Mouse (Mus musculus) CH12.LX (cell line): ENCODE measurements around the gene Eif5. TPM values are rescaled to one million over a fixed set of nuclear protein-coding genes. Genes with fewer than 3 reads are reported as not detected.

Experiments used
- DNase-seq: peaks from one replicate; pipeline ENCODE4 v3.0.0-alpha.2; 2013; ENCODE audit errors: extremely low read depth
- H3K27ac ChIP-seq: 2 replicates; pipeline ENCODE4 v1.5.1; 2012; ENCODE audit warnings: low read depth, mild to moderate bottlenecking, control low read depth, moderate library complexity; ENCODE audit not compliant: insufficient read depth
- H3K27me3 ChIP-seq: replicated peaks from 2 replicates; pipeline ENCODE3; 2012; ENCODE audit warnings: inconsistent platforms
- H3K36me3 ChIP-seq, 2 experiments: replicated peaks in 1 of 2; 2 replicates each; pipeline versions ENCODE3 to v1.6.1; 2012; ENCODE audit warnings: inconsistent platforms in 1 of 2, low read length in 1 of 2, mild to moderate bottlenecking in 1 of 2, mixed read lengths in 1 of 2, moderate library complexity in 1 of 2; ENCODE audit not compliant: control insufficient read depth in 1 of 2, insufficient read depth in 1 of 2
- H3K4me1 ChIP-seq, 2 experiments: 2 replicates each; pipeline ENCODE4 v1.6.1; 2012; ENCODE audit warnings: inconsistent platforms in 1 of 2, moderate library complexity in 1 of 2; ENCODE audit not compliant: insufficient read depth in 2 of 2, control insufficient read depth in 1 of 2
- H3K4me2 ChIP-seq: 2 replicates; pipeline ENCODE4 v1.6.1; 2012; ENCODE audit warnings: low read depth, mild to moderate bottlenecking, control low read depth; ENCODE audit not compliant: poor library complexity, insufficient read depth, severe bottlenecking
- H3K4me3 ChIP-seq, 3 experiments: fragments of 150-350 bp in 1 of 3; sonication (generic) in 1 of 3; replicated peaks in 1 of 3; 2 replicates each; pipeline versions ENCODE3 to v1.5.1; 2011 to 2012; ENCODE audit warnings: low read depth in 2 of 3, low read length in 2 of 3, mild to moderate bottlenecking in 2 of 3, moderate library complexity in 2 of 3, control low read depth in 1 of 3, improper control_type of control experiment in 1 of 3, inconsistent platforms in 1 of 3, mixed read lengths in 1 of 3; ENCODE audit not compliant: poor library complexity in 1 of 3
- H3K79me2 ChIP-seq: replicated peaks from 2 replicates; pipeline ENCODE4 v1.6.1; 2012; ENCODE audit warnings: mild to moderate bottlenecking, moderate library complexity; ENCODE audit not compliant: control insufficient read depth, poor library complexity, insufficient read depth, severe bottlenecking; ENCODE audit errors: extremely low read depth
- H3K9ac ChIP-seq: 2 replicates; pipeline ENCODE4 v1.6.1; 2012; ENCODE audit warnings: low read depth, mild to moderate bottlenecking, control low read depth, moderate library complexity; ENCODE audit not compliant: insufficient read depth
- H3K9me3 ChIP-seq: replicated peaks from 2 replicates; pipeline ENCODE3; 2012; ENCODE audit warnings: low read length, inconsistent platforms, mixed read lengths
- BHLHE40 ChIP-seq: IDR thresholded peaks from 2 replicates; pipeline ENCODE4 v1.6.1; 2011; ENCODE audit warnings: mild to moderate bottlenecking, low read depth, low read length, improper control_type of control experiment
- CHD1 ChIP-seq: IDR thresholded peaks from 2 replicates; pipeline ENCODE4 v1.6.1; 2012; ENCODE audit warnings: low read depth, low read length, improper control_type of control experiment, inconsistent platforms
- CHD2 ChIP-seq: IDR thresholded peaks from 2 replicates; pipeline ENCODE4 v1.6.1; 2011; ENCODE audit warnings: low read length, improper control_type of control experiment
- CTCF ChIP-seq, 2 experiments: IDR thresholded peaks in 1 of 2; conservative IDR thresholded peaks in 1 of 2; 2 replicates each; pipeline ENCODE4 v1.5.1; 2011 to 2012; ENCODE audit warnings: low read depth in 2 of 2, low read length in 2 of 2, improper control_type of control experiment in 1 of 2, inconsistent platforms in 1 of 2, mild to moderate bottlenecking in 1 of 2, moderate library complexity in 1 of 2
- E2F4 ChIP-seq: IDR thresholded peaks from 2 replicates; pipeline ENCODE4 v1.6.1; 2011; ENCODE audit warnings: low read depth, low read length, improper control_type of control experiment; ENCODE audit not compliant: insufficient replicate concordance
- EP300 ChIP-seq: IDR thresholded peaks from 2 replicates; pipeline ENCODE4 v1.6.1; 2011; ENCODE audit warnings: low read length, improper control_type of control experiment
- GABPA ChIP-seq: IDR thresholded peaks from 2 replicates; pipeline ENCODE4 v1.6.1; 2012; ENCODE audit warnings: low read depth, low read length, improper control_type of control experiment, inconsistent platforms; ENCODE audit not compliant: insufficient replicate concordance
- HCFC1 ChIP-seq: IDR thresholded peaks from 2 replicates; pipeline ENCODE4 v1.6.1; 2012; ENCODE audit warnings: low read depth, mild to moderate bottlenecking, inconsistent platforms, low read length, improper control_type of control experiment
- IRF4 ChIP-seq: IDR thresholded peaks from 2 replicates; pipeline ENCODE4 v1.6.1; 2014; ENCODE audit warnings: low read depth, mild to moderate bottlenecking, inconsistent platforms, low read length, improper control_type of control experiment
- JUN ChIP-seq: IDR thresholded peaks from 2 replicates; pipeline ENCODE4 v1.6.1; 2011; ENCODE audit warnings: low read depth, mild to moderate bottlenecking, low read length, improper control_type of control experiment, moderate library complexity; ENCODE audit not compliant: insufficient read depth
- KAT2A ChIP-seq: IDR thresholded peaks from 2 replicates; pipeline ENCODE4 v1.6.1; 2012; ENCODE audit warnings: low read length, improper control_type of control experiment, inconsistent platforms; ENCODE audit not compliant: insufficient replicate concordance
- MAFK ChIP-seq: IDR thresholded peaks from 2 replicates; pipeline ENCODE4 v1.6.1; 2011; ENCODE audit warnings: low read length, improper control_type of control experiment; ENCODE audit not compliant: insufficient replicate concordance
- MAX ChIP-seq: IDR thresholded peaks from 2 replicates; pipeline ENCODE4 v1.6.1; 2011; ENCODE audit warnings: low read length, improper control_type of control experiment
- MAZ ChIP-seq: IDR thresholded peaks from 2 replicates; pipeline ENCODE4 v1.6.1; 2012; ENCODE audit warnings: low read depth, mild to moderate bottlenecking, inconsistent platforms, low read length, improper control_type of control experiment, moderate library complexity
- MXI1 ChIP-seq: IDR thresholded peaks from 2 replicates; pipeline ENCODE4 v1.6.1; 2011; ENCODE audit warnings: mild to moderate bottlenecking, low read depth, low read length, improper control_type of control experiment
- POLR2A ChIP-seq: IDR thresholded peaks from 2 replicates; pipeline ENCODE4 v1.6.1; 2011; ENCODE audit warnings: low read depth, mild to moderate bottlenecking, improper control_type of control experiment, low read length
- POLR2AphosphoS2 ChIP-seq: IDR thresholded peaks from 2 replicates; pipeline ENCODE4 v1.6.1; 2011; ENCODE audit warnings: low read depth, low read length, improper control_type of control experiment
- RAD21 ChIP-seq: IDR thresholded peaks from 2 replicates; pipeline ENCODE4 v1.6.1; 2011; ENCODE audit warnings: low read depth, mild to moderate bottlenecking, low read length, improper control_type of control experiment, moderate library complexity
- RCOR1 ChIP-seq: conservative IDR thresholded peaks from 2 replicates; pipeline ENCODE4 v1.6.1; 2012; ENCODE audit warnings: low read depth, mild to moderate bottlenecking, inconsistent platforms, low read length, improper control_type of control experiment
- SIN3A ChIP-seq: IDR thresholded peaks from 2 replicates; pipeline ENCODE4 v1.6.1; 2012; ENCODE audit warnings: low read length, improper control_type of control experiment, inconsistent platforms
- SMC3 ChIP-seq: IDR thresholded peaks from 2 replicates; pipeline ENCODE4 v1.6.1; 2011; ENCODE audit warnings: low read depth, low read length, improper control_type of control experiment
- TCF12 ChIP-seq: IDR thresholded peaks from 2 replicates; pipeline ENCODE4 v1.6.1; 2014; ENCODE audit warnings: low read depth, mild to moderate bottlenecking, inconsistent platforms, low read length, improper control_type of control experiment
- USF1 ChIP-seq: IDR thresholded peaks from 2 replicates; pipeline ENCODE4 v1.6.1; 2014; ENCODE audit warnings: low read depth, mild to moderate bottlenecking, inconsistent platforms, low read length, improper control_type of control experiment
- ZC3H11A ChIP-seq: IDR thresholded peaks from 2 replicates; pipeline ENCODE4 v1.6.1; 2012; ENCODE audit warnings: low read depth, mild to moderate bottlenecking, inconsistent platforms, low read length, improper control_type of control experiment
- ZMIZ1 ChIP-seq: IDR thresholded peaks from 2 replicates; pipeline ENCODE4 v1.6.1; 2012; ENCODE audit warnings: low read depth, mild to moderate bottlenecking, inconsistent platforms, low read length, improper control_type of control experiment
- dilution Hi-C: fragments of 300-500 bp; cut with MboI; formaldehyde crosslinking; loops from 2 replicates; pipeline ENCODE4 v1.14.3; 2020; ENCODE audit warnings: low sequenced_read_pairs; ENCODE audit not compliant: extremely low pct_unique_long_range_greater_than_20kb, extremely low pct_ligation_motif_present
- in situ Hi-C: fragments of 300-500 bp; cut with MboI; formaldehyde crosslinking; loops from 3 replicates; pipeline ENCODE4 v1.14.3; 2019; ENCODE audit warnings: low sequenced_read_pairs, low pct_ligation_motif_present, low pct_unique_long_range_greater_than_20kb, mixed read lengths
- polyA plus RNA-seq: library from polyadenylated mRNA; unstranded; fragments of >175 nt; gene quantifications from 2 replicates; pipeline ENCODE4 v1.2.1, GENCODE M21; 2012; ENCODE audit warnings: low read depth; ENCODE audit not compliant: insufficient read length
- total RNA-seq, 2 experiments: library from RNA; depleted of rRNA; stranded (reverse); fragments of 300-350 nt in 1 of 2; fragments of >200 nt in 1 of 2; gene quantifications; 2 replicates each; pipeline ENCODE4 v1.2.3; 2012 to 2014

Gene Eif5
- total and polyA plus RNA-seq, 3 experiments = 118 to 284 (median 156) TPM

DNA sequence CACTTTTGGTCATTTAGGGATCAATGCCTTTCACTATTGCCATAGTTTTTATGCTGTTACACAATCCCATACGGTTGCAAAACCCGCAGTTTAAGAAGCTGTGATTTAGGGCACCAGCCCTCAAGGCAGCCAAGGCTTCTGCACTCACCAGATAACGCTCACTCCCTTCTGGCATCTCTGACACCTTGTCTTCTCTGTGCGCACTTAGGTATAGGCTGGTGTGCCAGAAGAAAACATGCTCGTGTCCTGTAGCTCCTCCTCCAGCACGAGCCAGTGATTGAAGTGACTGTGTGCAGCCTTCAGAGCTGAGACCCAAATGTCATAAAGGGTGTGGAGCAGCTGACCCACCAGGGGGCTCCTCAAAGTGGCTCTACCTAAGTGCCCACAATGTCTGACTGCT lies 2.5 kb upstream of the Eif5 start:
- Histone ChIP-seq H3K27ac (peak overlapping the region; percentile 86), H3K4me1 (peaks cover 5 to 37% of the 10 kb centered on the region in 2 experiments), H3K9ac (peak overlapping the region; percentile 100), H3K27me3 (no peaks in the 10 kb centered on the region), H3K9me3 (no peaks in the 10 kb centered on the region), H3K36me3 (peaks cover 11 to 15% of the 10 kb centered on the region in 2 experiments), H3K79me2 (peaks cover 23% of the 10 kb centered on the region), H3K4me3 (peak overlapping the region in 2 of 3 experiments; percentile 28 to 41), H3K4me2 (peak overlapping the region; percentile 96)
- peak in 1 of 2 experiments; percentile 46; a peak in 2 of 4 replicates for TF ChIP-seq CTCF (conservative IDR thresholded peaks at IDR 0.05 in 1 of 2, IDR thresholded peaks at IDR 0.05 in 1 of 2; ENCODE audit: low read depth in 2 of 2, low read length in 2 of 2)
- TF ChIP-seq RCOR1 = no peak
- TF ChIP-seq RAD21 = no peak; the same call in 1 of the 2 replicates
- no peak for TF ChIP-seq KAT2A
- TF ChIP-seq JUN = no peak
- 0 out of 2 replicates have a peak, but pooled peaks have one; percentile 11 for TF ChIP-seq IRF4
- no peak for TF ChIP-seq GABPA
- no peak for TF ChIP-seq ZMIZ1
- no peak for TF ChIP-seq CHD2
- TF ChIP-seq MAX = peak; percentile 1; the same call in 1 of the 2 replicates
- TF ChIP-seq EP300 = no peak
- no peak for TF ChIP-seq USF1
- no peak for TF ChIP-seq TCF12
- peak; percentile 74 for TF ChIP-seq MXI1
- no peak for TF ChIP-seq POLR2A
- TF ChIP-seq SIN3A = no peak
- no peak for TF ChIP-seq ZC3H11A
- TF ChIP-seq E2F4 = no peak
- no peak for TF ChIP-seq HCFC1
- TF ChIP-seq BHLHE40 = peak; percentile 90
- TF ChIP-seq POLR2AphosphoS2 = no peak
- no peak for TF ChIP-seq SMC3
- TF ChIP-seq CHD1 = no peak
- no peak for TF ChIP-seq MAZ
- no peak for TF ChIP-seq MAFK
- in situ Hi-C loops = no loop called here
- dilution Hi-C loops = no loop called here
- DNase-seq = peak; percentile 60
